Mouse (Mus musculus): ENCODE data around the gene Tacc2. TPM values are rescaled to one million over a fixed set of nuclear protein-coding genes. Genes with fewer than 3 reads are reported as not detected.
"Not testable (repeated sequence)": the region's sequence is repeated elsewhere in the genome, so short reads cannot be mapped to it uniquely, and the experiment has no call there.

Tacc2 gene
- total RNA-seq, 2 experiments from 2014 or later, result 50.8 to 55.8 TPM

DNA sequence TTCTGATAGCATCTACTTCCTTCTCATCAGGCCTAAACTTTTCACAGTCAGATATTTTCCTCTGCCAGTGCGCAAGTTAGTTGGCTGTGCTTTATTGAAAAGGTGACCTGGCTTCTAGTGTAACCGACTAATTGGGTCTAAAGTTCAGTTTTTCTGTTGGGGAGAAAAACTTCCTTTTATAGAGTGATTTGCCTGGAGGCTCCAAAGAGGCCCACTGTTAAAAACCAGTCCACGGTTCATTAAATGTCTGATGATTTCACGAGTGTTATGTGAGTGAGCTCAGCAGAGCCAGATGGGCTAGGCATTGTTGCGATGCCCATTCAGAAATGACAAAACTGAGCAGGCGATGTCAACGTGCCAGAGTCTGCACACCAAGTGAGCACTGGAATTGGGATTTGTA, 6.8 kb upstream of the Tacc2 start:
- DNase-seq (ENCODE audit: low spot score in 2 of 2), result no peak

DNA sequence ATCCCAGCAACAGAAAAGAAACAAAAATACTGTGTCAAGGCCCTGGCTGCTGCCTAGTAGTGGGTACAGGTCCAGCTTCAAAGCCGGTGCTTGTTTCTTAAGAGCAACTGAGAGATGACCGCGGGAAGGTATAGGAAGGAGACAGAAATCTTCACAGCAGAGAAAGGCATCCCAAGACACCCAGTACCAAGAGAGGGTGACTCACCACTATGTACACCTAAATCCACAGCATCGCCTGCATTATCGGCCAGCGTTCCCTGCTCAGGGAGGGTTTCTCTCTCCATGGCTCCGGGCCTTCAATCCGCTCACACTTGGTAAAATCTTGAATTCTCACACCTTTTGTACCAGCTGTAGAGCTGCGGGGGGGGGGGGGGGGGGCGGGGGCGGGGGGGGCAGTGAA, 4.4 kb upstream of the Tacc2 start, which contains the start of gene Nsmce4a:
Gene Nsmce4a, minus strand, starts transcription at position 298 of the 400 bp plus-strand sequence.
- DNase-seq (ENCODE audit: low spot score in 2 of 2), result no peak

DNA sequence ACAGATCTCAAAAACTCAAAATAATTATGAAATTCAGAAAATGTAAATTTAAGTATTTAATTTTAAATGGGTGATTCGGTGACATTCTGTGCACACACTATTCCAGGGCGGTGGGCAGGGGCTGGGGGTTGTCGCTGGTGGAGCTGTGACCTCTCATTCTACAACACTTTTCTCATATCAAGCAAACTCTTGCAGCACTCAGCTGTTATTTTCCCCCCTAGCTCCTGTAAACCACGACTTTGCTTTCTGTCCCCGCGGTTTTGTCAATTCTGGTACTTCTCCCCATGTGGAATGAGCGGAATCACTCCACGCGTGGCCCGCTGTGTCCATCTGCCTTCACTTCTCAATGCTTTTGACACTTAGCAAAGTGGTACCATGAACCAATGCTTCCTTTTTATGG, 3.5 kb upstream of the Tacc2 start:
- no peak for DNase-seq (ENCODE audit: low spot score in 2 of 2)

DNA sequence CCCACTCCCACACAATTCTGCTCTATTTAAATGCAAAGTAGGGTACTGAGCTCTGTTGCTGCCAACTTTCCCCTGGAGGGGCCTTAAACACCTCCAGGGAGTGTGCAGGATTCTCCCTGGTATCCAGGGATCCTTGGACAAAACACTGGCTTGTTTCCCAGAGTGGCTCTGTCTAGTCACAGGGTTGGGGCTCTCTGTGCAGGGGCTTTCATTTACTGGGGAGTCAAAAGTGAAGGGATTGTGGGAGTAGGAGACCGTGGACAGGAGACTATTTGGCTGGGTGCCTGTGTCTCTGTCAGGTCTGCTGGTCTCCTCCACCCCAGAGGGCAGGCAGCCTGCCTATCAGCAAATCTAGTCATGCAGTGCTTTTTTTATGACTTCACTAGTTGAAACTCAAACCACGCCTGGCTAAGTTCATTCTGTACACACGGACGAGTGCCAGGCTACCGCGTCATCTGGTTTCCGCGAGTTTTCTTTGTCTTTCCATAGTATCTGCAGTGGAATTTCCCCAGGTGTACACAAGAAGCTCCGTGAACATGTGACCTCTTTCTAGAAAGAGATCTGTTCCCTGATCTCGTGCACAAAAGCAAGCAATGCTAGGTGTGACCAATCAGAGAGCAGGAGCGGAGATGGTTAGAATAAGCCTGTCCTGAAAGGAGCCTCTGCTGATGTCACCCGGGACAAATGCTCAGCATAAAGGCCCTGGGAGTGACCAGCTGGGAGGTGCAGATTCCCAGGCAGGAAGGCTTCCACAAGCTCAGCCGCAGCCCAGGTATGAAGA, 2.8 kb upstream of the Tacc2 start:
- DNase-seq (ENCODE audit: low spot score in 2 of 2), result no peak

DNA sequence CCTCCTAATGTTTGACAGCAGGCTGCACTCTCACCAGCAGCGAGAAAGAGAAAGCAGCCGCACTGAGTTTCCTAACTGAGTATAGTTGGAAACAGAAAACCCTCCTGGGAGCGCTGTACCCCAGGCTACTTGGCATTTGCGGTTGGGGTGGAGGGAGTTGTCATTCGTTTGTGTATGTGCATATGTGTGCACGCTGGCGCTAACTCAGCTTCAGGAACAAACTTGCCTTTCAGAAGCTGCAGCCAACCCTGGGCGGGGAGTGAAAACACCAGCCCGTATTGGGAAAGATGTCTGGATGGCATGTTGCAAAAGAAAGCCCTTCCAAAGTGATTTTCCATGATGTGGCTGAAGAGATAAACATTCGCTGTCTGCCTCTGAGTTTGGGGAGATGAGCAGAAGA, 257 bp upstream of the Tacc2 start:
- peak in 1 of 2 experiments; percentile 18 for DNase-seq (ENCODE audit: low spot score in 2 of 2)

DNA sequence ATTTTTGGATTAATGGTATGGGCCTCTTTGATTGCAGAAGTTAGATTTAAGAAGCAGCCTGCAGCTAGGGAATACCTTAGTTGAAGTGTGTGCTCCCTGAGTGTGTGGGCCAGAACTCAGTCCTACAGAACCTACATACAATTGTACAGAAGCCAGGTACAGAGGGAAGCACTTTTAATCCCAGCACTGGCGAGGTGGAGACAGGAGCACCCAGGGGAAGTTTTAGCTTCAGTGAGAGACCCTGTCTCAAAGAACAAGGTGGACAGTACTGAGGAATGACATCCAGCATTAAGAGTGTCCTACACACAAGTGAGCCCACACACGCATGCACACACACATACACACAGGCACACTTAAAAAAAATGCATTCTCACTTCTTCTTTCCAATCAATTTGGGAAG, 828 bp downstream of the Tacc2 start:
- DNase-seq (ENCODE audit: low spot score in 2 of 2), result no peak

DNA sequence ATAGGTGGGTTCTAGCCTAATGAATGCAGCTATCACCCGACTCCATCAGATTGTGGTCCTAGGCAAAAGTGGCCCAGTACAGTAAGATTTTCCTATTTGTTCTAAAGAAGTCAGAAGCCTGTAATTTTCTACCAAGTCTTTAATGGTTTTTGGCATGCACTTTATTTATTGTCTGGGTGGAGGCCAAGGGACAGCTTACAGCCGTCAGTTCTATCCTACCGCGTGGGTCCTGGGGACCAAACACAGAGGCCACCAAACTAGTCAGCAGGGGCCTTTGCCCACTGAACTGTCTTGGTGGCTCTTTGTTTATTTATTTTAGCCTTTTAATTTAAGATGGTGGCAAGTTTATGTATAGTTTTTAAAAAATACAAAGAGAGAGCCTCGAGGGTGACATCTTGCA, 1.4 kb downstream of the Tacc2 start:
- DNase-seq (ENCODE audit: low spot score in 2 of 2), result no peak

DNA sequence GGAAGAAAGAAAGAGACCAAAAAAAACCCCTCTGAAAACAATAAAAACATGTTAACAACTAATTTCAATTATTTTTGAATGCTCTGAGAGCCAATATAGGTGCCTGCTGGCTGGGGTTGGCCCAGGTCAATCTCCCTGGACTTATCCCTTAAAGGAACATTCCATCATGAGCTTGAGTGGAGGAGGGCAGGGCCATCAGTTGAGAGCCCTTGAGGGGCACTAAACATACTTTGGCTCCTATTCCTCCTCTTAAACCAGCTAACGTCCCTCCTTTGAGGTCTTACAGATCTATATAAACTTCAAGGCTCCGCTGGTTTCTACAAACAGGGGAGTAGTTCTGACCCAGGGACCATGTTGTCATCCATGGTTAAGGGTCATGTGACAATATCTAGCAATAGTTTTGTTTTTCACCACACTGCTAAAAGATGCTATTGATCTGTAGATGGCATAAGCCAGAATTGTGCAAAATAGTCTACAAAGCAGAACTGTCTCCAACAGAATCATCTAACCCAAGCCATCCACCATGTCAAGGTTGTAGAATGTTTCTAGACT, 9.4 kb downstream of the Tacc2 start:
- DNase-seq (ENCODE audit: low spot score in 2 of 2), result no peak

DNA sequence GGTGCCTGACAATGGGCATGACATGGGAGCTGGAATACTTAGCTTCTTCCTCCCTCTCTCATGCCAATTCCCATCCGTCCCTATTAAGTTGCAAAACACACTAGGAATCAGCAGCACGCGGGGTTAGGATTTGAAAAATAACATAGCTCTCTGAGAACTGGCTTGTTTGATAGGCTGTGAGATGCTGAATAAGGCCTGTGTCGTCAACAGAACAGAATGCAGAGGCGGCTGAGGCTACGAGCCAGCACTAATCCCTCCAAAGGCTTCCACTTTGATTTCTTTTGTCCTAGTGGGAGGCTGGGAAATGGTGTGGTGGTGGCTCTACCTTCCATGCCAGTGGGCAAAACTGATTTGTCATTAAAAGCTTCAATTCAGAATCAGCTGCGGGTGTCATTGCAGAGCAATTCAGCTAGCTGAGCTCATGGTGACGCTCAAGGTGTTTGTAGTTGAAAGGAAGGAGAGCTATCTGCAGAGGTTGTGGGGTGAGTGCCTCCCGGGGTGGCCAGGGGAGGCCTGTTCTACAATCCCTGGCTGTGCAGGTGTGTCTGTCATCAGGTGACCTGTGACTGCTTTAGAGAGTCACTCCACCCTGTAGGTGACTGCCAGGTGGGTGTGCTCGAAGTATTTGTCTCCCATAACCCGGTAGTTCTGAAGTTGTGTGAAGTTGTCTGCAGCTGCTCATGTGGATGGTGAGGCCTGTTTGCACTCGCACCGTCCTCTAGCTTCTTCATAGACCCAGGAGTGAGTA, 13.0 kb downstream of the Tacc2 start:
- no peak for DNase-seq (ENCODE audit: low spot score in 2 of 2)

DNA sequence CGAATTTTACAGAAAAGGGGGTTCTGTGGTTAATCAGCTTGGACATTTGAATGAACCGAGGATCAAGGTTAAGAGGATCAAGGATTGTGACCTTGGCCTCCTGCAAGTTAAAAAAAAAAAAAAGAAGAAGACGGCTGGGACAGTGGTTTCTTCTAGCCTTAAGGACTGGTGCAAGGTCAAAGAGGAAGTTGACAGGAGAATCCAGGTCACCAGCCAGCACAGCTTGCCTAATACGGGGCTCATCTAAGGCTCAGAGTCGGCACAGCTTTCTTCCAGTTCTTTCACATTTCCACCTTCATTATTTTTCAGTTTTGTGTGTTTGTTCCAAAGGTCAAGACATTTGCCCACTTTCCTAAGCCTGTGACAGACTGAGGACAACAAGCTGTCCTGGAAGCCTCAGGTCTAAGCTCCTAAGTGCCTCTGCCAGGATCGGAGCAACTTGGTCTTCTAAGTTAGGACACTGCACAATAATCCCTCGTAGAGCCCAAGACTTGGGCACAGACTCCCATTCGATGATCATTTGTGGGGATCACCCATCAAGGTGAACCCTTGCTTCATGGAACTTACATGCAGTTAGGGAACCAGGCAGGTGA, 13.7 kb downstream of the Tacc2 start:
- DNase-seq (ENCODE audit: low spot score in 2 of 2), result no peak

DNA sequence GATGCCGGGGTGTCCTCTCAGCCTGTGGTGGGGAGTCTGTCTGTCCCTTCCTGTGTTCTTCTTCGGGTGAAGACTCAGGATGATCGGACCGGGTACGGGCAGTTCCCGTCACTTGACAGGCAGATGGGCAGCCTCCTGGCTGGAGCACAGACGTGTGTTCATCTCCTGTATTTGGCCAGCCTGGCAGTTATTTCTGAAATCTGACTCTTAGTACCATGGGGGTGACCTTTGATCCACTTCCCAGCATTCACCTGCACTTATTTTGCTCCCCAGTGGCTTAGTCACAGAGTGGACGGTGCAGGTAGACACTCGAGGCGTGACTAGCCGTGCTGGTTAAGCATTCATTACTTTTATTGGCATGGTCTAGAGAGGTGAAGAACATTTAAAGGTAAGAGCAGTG, 15.7 kb downstream of the Tacc2 start:
- not testable (repeated sequence) for DNase-seq (ENCODE audit: low spot score in 2 of 2)

DNA sequence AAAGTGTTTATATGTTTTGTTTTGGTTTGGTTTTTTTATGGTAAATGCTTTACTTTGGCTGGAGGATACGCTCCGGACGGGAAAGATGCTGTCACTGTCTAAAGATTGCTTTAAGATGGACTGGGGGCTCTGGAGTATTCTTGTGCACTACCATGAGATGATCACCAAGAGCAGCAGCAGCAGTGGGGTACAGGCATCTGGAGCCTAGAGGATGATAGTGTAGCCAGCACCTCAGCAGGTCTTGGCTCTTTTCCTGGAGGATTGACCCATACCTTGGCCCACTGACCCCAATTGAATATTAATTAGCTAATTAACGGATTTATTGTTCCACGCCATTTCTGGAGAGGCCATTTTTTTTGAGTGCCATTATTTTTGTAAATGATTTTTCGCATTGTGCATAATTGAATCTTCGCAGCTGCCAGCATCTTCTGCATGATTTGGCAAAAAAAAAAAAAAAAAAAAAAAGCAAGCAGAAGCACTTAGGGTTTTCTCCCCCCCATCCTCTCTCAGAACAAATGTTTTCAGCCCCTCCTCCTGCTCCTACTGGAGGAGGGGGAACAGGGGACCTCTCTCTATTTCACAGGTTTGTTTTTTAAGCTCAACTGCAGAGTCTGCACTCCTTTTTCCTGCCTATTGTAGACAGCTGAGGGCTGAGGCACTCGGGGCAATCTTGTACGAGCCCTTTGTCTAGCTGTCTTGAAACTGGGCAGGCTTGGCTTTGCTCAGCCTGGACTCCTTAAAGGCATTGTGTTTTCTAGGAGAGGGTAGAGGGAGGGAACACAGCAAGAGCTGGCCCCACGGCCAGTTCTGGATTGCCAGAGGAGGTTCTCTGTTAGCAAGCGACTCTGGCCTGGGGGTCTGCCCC, 16.4 kb downstream of the Tacc2 start:
- not testable (repeated sequence) for DNase-seq (ENCODE audit: low spot score in 2 of 2)

DNA sequence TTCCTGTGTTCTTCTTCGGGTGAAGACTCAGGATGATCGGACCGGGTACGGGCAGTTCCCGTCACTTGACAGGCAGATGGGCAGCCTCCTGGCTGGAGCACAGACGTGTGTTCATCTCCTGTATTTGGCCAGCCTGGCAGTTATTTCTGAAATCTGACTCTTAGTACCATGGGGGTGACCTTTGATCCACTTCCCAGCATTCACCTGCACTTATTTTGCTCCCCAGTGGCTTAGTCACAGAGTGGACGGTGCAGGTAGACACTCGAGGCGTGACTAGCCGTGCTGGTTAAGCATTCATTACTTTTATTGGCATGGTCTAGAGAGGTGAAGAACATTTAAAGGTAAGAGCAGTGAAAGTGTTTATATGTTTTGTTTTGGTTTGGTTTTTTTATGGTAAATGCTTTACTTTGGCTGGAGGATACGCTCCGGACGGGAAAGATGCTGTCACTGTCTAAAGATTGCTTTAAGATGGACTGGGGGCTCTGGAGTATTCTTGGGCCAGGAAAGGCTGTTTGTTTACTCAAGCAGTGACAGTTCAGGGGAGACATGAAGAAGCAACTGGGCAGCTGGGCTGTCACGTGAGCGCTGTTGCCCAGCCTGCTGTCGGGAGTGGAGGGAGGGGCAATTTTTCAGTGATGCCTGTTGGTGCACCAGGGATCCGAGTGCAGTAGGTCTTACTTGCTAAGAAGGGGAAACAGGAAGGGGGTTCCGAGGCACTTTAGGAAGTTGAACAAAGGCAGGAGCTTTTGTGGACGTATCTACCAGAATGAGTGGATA, 19.0 kb downstream of the Tacc2 start:
- DNase-seq (ENCODE audit: low spot score in 2 of 2), result not testable (repeated sequence)

DNA sequence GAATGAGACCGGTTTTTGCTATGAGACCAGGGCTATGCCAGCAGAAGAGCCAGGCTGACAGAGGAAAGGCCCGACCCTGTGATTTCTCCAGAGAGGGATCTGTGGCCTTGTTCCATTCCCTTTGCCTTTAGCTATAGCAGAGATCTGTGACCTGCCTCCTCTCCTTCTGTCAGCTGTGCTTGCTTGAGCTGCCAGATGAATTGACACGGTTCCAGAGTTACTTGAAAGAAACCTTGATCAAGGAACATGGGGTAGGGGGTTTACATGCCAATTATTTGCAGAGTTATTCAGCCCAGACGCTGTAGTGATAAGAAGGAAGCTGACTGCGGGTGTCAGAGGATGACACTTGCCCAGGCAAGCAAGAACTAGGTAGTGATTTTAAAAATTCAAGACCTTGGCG, 20.3 kb downstream of the Tacc2 start:
- DNase-seq (ENCODE audit: low spot score in 2 of 2), result no peak

DNA sequence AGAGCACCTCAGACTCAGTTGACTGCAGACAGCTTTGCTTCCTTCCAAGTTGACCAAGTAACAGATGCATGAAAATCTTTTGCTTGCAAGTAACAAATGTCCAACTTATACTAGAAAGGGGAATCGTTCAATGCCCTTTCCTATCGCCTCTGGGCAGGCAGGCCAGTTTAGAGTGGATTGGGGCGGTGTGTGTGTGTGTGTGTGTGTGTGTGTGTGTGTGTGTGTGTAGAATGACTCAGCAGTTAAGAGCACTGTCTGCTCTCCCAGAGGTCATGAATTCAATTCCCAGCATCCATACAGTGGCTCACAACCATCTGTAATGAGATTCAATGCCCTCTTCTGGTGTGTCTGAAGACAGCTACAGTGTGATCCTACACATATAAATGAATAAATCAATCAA, 22.8 kb downstream of the Tacc2 start:
- no peak for DNase-seq (ENCODE audit: low spot score in 2 of 2)

DNA sequence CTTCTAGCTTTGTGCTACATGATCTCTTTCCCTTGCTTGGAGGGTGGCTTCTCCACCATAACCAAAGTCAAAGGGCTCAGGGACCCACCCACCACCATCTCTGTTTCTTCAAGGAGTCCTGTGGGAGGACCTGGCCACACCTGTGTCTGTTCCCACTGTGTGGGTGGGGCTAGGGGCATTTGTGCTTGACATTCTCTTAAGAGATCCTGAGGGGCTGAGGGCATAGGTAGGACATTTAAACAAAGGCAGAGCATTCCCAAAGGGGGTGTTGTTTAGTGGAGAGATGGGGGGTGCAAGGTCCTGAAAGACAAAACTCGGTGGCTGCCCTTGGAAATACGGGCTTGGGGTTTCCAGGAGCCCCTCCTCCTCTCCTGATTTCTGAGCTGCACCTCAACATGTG, 23.3 kb downstream of the Tacc2 start:
- DNase-seq (ENCODE audit: low spot score in 2 of 2), result no peak

DNA sequence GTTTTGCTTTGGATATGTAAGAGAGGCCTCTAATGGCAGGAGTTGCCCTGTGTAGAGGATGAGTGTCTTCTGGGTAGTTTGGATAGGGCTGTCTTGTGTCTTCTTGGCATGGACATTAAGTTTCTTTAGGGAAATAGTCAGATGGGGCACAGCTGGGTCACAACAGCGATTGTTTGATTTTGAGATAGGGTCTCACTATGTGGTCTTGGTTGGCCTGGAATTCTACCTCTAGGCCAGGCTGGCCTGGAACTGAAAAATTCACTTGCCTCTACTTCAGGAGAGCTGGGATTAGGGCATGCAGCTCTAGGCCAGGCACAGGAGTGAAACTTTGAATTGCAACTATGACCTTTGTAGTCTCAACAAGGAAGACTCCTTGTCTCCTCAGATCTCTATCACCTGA, 25.6 kb downstream of the Tacc2 start:
- no peak for DNase-seq (ENCODE audit: low spot score in 2 of 2)

DNA sequence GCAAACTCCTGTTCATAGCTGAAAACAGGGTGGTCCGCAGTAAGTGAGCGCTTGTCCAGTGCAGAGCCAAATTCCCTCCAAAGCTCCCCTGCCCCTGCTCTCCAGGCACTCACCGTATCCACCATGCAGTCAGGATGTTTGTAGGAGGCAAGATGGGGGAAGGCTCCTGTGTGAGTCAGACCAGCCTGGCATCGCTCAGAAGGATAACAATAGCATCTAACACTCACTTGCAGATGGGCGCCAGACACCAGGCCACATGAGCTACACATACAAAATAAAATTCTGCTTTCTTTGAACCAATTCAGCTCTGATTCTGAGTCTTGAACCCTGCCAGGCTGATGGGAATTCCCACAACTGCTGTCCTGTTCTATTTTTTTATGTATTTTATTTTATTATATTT, 26.3 kb downstream of the Tacc2 start:
- DNase-seq (ENCODE audit: low spot score in 2 of 2), result no peak

DNA sequence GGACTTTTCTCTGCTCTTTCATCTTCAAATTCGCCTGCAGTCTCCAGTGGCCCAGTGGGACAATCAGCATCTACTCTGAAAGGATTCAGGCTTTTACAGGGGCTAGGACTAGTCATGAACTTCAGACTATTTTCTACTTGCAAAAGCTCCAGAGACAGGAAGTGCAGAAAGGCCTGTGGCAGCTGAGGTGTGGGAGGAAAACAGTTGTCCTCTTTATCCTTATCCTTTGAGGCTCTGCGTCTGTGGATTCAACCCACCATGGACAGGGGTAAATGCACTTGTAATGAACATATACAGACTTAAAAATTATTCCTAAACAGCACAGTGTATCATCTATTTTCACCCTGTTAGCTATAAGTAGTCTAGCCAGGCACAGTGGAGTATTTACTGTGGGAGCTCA, 27.2 kb downstream of the Tacc2 start:
- DNase-seq (ENCODE audit: low spot score in 2 of 2), result no peak

DNA sequence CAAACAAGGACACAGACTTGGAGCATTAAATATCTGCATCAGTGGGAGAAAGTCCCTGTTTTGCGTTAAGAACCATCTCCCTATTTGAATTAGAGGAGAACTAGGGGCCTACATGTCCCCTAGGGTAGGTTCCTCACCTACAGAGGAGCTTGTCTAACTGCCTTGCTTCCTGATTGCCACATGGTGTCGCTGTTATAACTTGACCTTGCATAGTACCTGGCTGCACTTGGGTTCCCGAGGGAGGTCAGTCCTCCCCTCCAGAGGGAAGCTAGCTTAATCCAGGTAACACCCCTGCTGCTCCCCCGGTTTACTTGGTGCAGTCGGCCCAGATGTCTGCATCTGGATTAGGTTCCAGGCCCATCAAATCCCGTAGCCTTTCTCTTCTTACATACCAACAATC, 27.9 kb downstream of the Tacc2 start:
- DNase-seq (ENCODE audit: low spot score in 2 of 2), result no peak

Measured in adrenal gland, postnatal 4 days (tissue).